Mouse (Mus musculus): ENCODE results near the gene Hist2h3b. TPM values are rescaled to one million over a fixed set of nuclear protein-coding genes. Genes with fewer than 3 reads are reported as not detected.
A peak's percentile ranks its signal among the peaks of the same experiment; 100 is the strongest.
"Not testable (repeated sequence)": the region's sequence is repeated elsewhere in the genome, so short reads cannot be mapped to it uniquely, and the experiment has no call there.

The Hist2h3b gene
- polyA plus RNA-seq, 1 experiment from 2014 or later = 58.2 TPM

- H3K4me3 ChIP-seq = no peak overlapping the region
- H3K36me3 ChIP-seq = no peaks in the 10 kb centered on the region
- H3K9me3 ChIP-seq (replicated peaks) = no peaks in the 10 kb centered on the region
- peaks cover 16% of the 10 kb centered on the region for H3K4me1 ChIP-seq
- peak overlapping the region; percentile 84; the same call in 1 of the 2 replicates for H3K9ac ChIP-seq
- ATAC-seq (ENCODE audit: low FRiP score) = no peak
- H3K27ac ChIP-seq = peak overlapping the region; percentile 98
- H3K4me2 ChIP-seq (replicated peaks) = peak overlapping the region; percentile 60; the same call in 1 of the 2 replicates
- 83% methylated on average over 7 of the region's 7 CpGs for whole genome bisulfite sequencing
- no peaks in the 10 kb centered on the region for H3K27me3 ChIP-seq
Measured at GRCm38 (mm10) chr3:96243921-96244572, 24.4 kb upstream of the Hist2h3b start.

GRCm38 (mm10) chr3:96245003-96245886 lies 23.2 kb upstream of the Hist2h3b start, which contains the start of gene Hist2h2aa1:
Hist2h2aa1 (plus strand) TSS chr3:96245497.
- H3K9ac ChIP-seq = peak within 1 kb of the TSS; percentile 84
- H3K27ac ChIP-seq = peak within 1 kb of the TSS; percentile 98
- H3K4me1 ChIP-seq = peaks cover 18% of the 10 kb centered on the region
- H3K9me3 ChIP-seq (replicated peaks); H3K27me3 ChIP-seq; H3K36me3 ChIP-seq: not testable (repeated sequence)
- ATAC-seq (ENCODE audit: low FRiP score) = peak; percentile 90
- H3K4me3 ChIP-seq = peak within 1 kb of the TSS; percentile 46
- under 1% methylated on average over 43 of the region's 88 CpGs for WGBS
- H3K4me2 ChIP-seq (replicated peaks) = peak within 1 kb of the TSS; percentile 60

- ATAC-seq (ENCODE audit: low FRiP score); H3K27me3 ChIP-seq; H3K9ac ChIP-seq; H3K36me3 ChIP-seq; H3K9me3 ChIP-seq (replicated peaks): not testable (repeated sequence)
- Histone ChIP-seq H3K4me3 (peak overlapping the region; percentile 31), H3K27ac (peak overlapping the region; percentile 77; the same call in 1 of the 2 replicates), H3K4me1 (peaks cover 18% of the 10 kb centered on the region), H3K4me2 (replicated peaks) (peak overlapping the region; percentile 41)
- WGBS = under 1% methylated on average over 10 of the region's 21 CpGs
Measured at GRCm38 (mm10) chr3:96246018-96246417, 22.4 kb upstream of the Hist2h3b start.

GRCm38 (mm10) chr3:96246427-96246856 lies 22.0 kb upstream of the Hist2h3b start, which contains the start of gene Hist2h3c1:
Hist2h3c1 (plus strand) TSS chr3:96246685.
- Histone ChIP-seq H3K4me1 (peaks cover 18% of the 10 kb centered on the region), H3K4me3 (peak within 1 kb of the TSS; percentile 35), H3K9ac (peak within 1 kb of the TSS; percentile 59), H3K27ac (peak within 1 kb of the TSS; percentile 77), H3K4me2 (replicated peaks) (peak within 1 kb of the TSS; percentile 52)
- WGBS = 3% methylated on average over 5 of the region's 47 CpGs
- H3K9me3 ChIP-seq (replicated peaks); H3K27me3 ChIP-seq; H3K36me3 ChIP-seq: not testable (repeated sequence)
- ATAC-seq (ENCODE audit: low FRiP score) = peak; percentile 93

GRCm38 (mm10) chr3:96247356-96248140 lies 20.9 kb upstream of the Hist2h3b start:
- Histone ChIP-seq H3K9me3 (replicated peaks) (no peaks in the 10 kb centered on the region), H3K9ac (peak overlapping the region; percentile 59), H3K4me3 (peak overlapping the region; percentile 35), H3K4me2 (replicated peaks) (peak overlapping the region; percentile 52), H3K36me3 (no peaks in the 10 kb centered on the region), H3K27me3 (no peaks in the 10 kb centered on the region), H3K27ac (peak overlapping the region; percentile 68), H3K4me1 (peaks cover 18% of the 10 kb centered on the region)
- ATAC-seq (ENCODE audit: low FRiP score) = no peak
- 3% methylated on average over 11 of the region's 11 CpGs for WGBS

- H3K4me1 ChIP-seq = peaks cover 18% of the 10 kb centered on the region
Measured at GRCm38 (mm10) chr3:96248141-96249033, 20.1 kb upstream of the Hist2h3b start.

GRCm38 (mm10) chr3:96249034-96249345 lies 19.5 kb upstream of the Hist2h3b start:
- no peaks in the 10 kb centered on the region for H3K27me3 ChIP-seq
- H3K36me3 ChIP-seq = no peaks in the 10 kb centered on the region
- H3K9ac ChIP-seq = no peak overlapping the region
- H3K9me3 ChIP-seq (replicated peaks) = no peaks in the 10 kb centered on the region
- H3K4me2 ChIP-seq (replicated peaks) = peak overlapping the region; percentile 52; the same call in 1 of the 2 replicates
- H3K4me1 ChIP-seq = peaks cover 18% of the 10 kb centered on the region
- ATAC-seq (ENCODE audit: low FRiP score) = no peak
- 59% methylated on average over 4 of the region's 4 CpGs for WGBS
- no peak overlapping the region for H3K4me3 ChIP-seq
- no peak overlapping the region for H3K27ac ChIP-seq

More at GRCm38 (mm10) chr3:96248141-96249033, 20.1 kb upstream of the Hist2h3b start:
- peak overlapping the region; percentile 35 for H3K4me3 ChIP-seq
- H3K27ac ChIP-seq = no peak overlapping the region
- peak overlapping the region; percentile 52 for H3K4me2 ChIP-seq (replicated peaks)
- peak overlapping the region; percentile 59; the same call in 1 of the 2 replicates for H3K9ac ChIP-seq
- ATAC-seq (ENCODE audit: low FRiP score) = no peak
- H3K27me3 ChIP-seq = no peaks in the 10 kb centered on the region
- no peaks in the 10 kb centered on the region for H3K9me3 ChIP-seq (replicated peaks)
- 49% methylated on average over 6 of the region's 6 CpGs for WGBS
- H3K36me3 ChIP-seq = no peaks in the 10 kb centered on the region

GRCm38 (mm10) chr3:96250890-96251289 lies 17.6 kb upstream of the Hist2h3b start:
- no peak overlapping the region for H3K27ac ChIP-seq
- 84% methylated on average over 3 of the region's 3 CpGs for WGBS
- no peak overlapping the region for H3K4me2 ChIP-seq (replicated peaks)
- H3K36me3 ChIP-seq = no peaks in the 10 kb centered on the region
- no peak for ATAC-seq (ENCODE audit: low FRiP score)
- no peak overlapping the region for H3K9ac ChIP-seq
- peaks cover 11% of the 10 kb centered on the region for H3K4me1 ChIP-seq
- H3K9me3 ChIP-seq (replicated peaks) = no peaks in the 10 kb centered on the region
- H3K27me3 ChIP-seq = no peaks in the 10 kb centered on the region
- no peak overlapping the region for H3K4me3 ChIP-seq

- Histone ChIP-seq H3K4me1 (peaks cover 11% of the 10 kb centered on the region), H3K9ac (no peak overlapping the region), H3K4me2 (replicated peaks) (no peak overlapping the region), H3K27me3 (no peaks in the 10 kb centered on the region), H3K27ac (no peak overlapping the region), H3K36me3 (no peaks in the 10 kb centered on the region), H3K9me3 (replicated peaks) (no peaks in the 10 kb centered on the region), H3K4me3 (no peak overlapping the region)
- WGBS = 79% methylated on average over 3 of the region's 3 CpGs
- no peak for ATAC-seq (ENCODE audit: low FRiP score)
Measured at GRCm38 (mm10) chr3:96251787-96252186, 16.7 kb upstream of the Hist2h3b start.

GRCm38 (mm10) chr3:96254683-96255355 lies 13.6 kb upstream of the Hist2h3b start:
- WGBS = 38% methylated on average over 10 of the region's 10 CpGs
- no peaks in the 10 kb centered on the region for H3K36me3 ChIP-seq
- no peak overlapping the region for H3K4me3 ChIP-seq
- no peak overlapping the region; the same call in 1 of the 2 replicates for H3K4me2 ChIP-seq (replicated peaks)
- H3K27ac ChIP-seq = no peak overlapping the region
- ATAC-seq (ENCODE audit: low FRiP score) = no peak
- no peak overlapping the region for H3K9ac ChIP-seq
- no peaks in the 10 kb centered on the region for H3K27me3 ChIP-seq
- H3K9me3 ChIP-seq (replicated peaks) = no peaks in the 10 kb centered on the region
- H3K4me1 ChIP-seq = no peaks in the 10 kb centered on the region
